Mouse (Mus musculus) B cell, adult 67 days (primary cell): ENCODE results near the gene Ccl21a. TPM values are rescaled to one million over a fixed set of nuclear protein-coding genes. Genes with fewer than 3 reads are reported as not detected.

Experiments used
- total RNA-seq, 2 experiments: library from RNA; stranded (reverse); gene quantifications; 4 replicates each; pipeline ENCODE4 v1.2.4; 2023

The Ccl21a gene
- not detected for total RNA-seq

DNA sequence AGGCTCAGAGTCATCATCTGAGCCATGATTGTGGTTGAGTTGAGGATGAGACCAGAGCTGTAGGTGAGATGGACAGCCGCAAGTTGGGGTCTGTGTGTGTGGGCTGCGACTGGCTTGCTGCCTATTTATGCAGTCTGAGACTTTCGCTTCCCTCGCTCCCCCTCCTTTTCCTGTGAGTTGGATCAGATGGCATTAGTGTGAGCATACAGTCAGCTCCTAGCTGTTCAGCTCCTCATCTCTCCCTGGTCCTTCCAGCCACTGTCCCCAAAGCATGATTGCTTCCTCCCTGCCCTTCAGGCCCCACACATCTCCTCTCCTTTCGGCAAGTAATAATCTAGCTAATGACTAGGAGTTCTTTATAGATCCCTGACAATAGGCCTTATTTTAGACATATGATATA, at the start of gene Ccl21a:
Gene Ccl21a (minus strand): TSS at position 101 of the 400 bp plus-strand sequence.

DNA sequence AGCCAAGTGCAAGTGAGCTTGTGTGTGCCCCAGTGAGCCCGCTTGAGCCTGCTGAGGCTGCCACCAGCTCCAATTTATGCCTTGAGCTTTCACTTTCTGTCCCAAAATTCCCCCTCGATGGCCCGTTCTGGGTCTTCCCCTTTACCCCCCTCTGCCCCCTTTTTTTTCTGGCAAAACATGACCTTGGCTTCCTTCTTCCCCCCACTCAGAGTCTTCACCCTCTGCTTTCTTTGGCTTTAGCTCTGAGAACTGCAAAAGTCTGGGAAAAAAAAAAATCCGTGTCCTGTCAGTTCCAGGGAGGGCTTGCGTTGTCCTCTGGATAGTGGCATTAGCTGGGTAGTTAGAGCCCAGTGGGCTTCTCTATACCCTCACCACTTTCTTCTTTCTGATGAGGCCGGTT, 17.3 kb downstream of the Ccl21a start, which contains the start of gene Ccl19:
Gene Ccl19 (minus strand): TSS at position 101 of the 400 bp plus-strand sequence.

DNA sequence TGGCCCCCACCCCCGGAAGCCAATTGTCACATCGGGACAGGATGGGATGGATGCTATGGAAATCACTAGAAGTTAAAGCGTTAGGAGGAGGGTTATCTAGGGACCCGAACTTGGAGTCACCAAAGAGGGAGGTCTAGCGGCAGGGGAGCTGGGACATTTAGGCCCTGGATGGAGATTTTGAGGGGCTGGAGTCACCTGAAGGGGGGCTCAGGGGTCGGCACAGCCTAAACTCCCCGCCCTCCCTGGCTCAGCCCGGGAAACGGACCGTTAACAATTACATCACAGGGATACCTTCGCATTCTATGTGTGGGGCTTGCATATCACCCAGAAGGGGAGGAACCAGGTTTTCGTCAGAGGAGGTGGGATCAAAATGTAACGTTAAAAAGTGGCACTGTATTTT, 38.5 kb downstream of the Ccl21a start, which contains the start of gene 4930578G10Rik:
Gene 4930578G10Rik (plus strand): TSS at position 301 of the 400 bp plus-strand sequence.

Other genes with a start within 250 kb of the Ccl21a start
- gene Fam205a2, start 245.8 kb downstream of the Ccl21a start, total RNA-seq = not detected
- not detected for gene Gm10591, start 161.8 kb downstream of the Ccl21a start, total RNA-seq
- gene Gm2564, start 144.3 kb downstream of the Ccl21a start, total RNA-seq = not detected
- not detected for gene Ccl27b, start 118.7 kb downstream of the Ccl21a start, total RNA-seq
- not detected for gene Il11ra2, start 112.1 kb downstream of the Ccl21a start, total RNA-seq
- not detected for gene 4930578G10Rik, start 38.4 kb downstream of the Ccl21a start, total RNA-seq
- not detected for gene Ccl19, start 17.4 kb downstream of the Ccl21a start, total RNA-seq
- not detected for gene Fam205a1, start 79.9 kb upstream of the Ccl21a start, total RNA-seq
- gene Gm12394, start 82.8 kb upstream of the Ccl21a start, total RNA-seq = not detected
- gene Fam205c, start 100.2 kb upstream of the Ccl21a start, total RNA-seq = not detected
- gene Phf24, start 142.7 kb upstream of the Ccl21a start, total RNA-seq = not detected
- gene Dnajb5, start 175.8 kb upstream of the Ccl21a start, total RNA-seq = 10 to 100 TPM; 30.5 to 36.6 TPM
- gene 1700022I11Rik, start 195.6 kb upstream of the Ccl21a start, total RNA-seq = 1 to 10 TPM in 1 of 2 experiments, not detected in 1; 1.2 TPM
- gene Vcp, start 226.5 kb upstream of the Ccl21a start, total RNA-seq = 100 to 1,000 TPM; 107 to 119 TPM
- gene Fancg, start 236.5 kb upstream of the Ccl21a start, total RNA-seq = 10 to 100 TPM; 34.4 to 36.7 TPM